Mouse (Mus musculus): ENCODE measurements around the gene Cmtr2.

Cmtr2 gene

GRCm38 (mm10) chr8:110253986-110254385, 38.5 kb downstream of the Cmtr2 start:
- DNase-seq (ENCODE audit: extremely low spot score, low spot score): no peak

GRCm38 (mm10) chr8:110265796-110266305, 50.4 kb downstream of the Cmtr2 start:
- DNase-seq (ENCODE audit: extremely low spot score, low spot score): no peak

DNA sequence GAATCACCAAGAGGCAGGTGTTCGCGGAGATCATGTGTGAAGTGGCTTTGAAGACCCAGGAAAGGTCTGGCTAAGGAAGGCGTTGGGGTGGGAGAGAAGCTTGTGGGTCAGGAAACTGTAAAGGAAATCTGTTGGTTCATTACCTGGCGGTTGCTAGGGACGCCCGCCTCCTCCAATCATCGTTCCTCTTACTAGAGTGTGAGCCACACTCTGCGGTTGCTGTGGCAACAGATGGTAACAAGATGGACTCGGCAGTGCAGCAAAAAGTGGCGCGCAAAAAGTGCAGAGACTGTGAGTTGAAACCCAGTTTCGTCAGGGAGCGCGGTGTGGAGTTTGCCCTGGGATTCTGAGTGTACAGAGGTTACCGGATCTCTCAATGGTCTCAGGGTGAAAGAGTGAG, 51.3 kb downstream of the Cmtr2 start, which contains the start of gene Hydin:
TSS of gene Hydin (plus strand) at position 237 of the 400 bp plus-strand sequence.
- peak; percentile 96 for DNase-seq (ENCODE audit: extremely low spot score, low spot score)

DNA sequence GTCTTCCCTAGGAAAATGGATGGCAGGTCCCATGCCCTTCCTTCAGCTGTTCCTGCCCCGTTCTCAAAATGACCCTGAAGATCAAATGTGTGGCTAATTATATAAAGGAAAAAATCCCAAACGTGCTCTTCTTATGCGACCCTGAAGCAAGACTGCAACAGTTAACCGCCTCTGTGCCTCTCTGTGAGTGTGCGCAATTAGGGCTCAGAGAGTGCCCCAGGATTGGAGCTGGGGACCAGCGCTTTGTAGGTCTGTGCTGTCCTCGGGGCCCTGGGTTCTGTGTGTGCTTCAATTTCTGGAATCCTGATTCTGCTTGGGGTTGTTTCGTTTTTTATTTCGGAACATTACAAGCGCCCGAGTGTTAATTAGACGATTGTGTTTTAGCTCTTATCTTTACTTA, 51.8 kb downstream of the Cmtr2 start:
- DNase-seq (ENCODE audit: extremely low spot score, low spot score): no peak

DNA sequence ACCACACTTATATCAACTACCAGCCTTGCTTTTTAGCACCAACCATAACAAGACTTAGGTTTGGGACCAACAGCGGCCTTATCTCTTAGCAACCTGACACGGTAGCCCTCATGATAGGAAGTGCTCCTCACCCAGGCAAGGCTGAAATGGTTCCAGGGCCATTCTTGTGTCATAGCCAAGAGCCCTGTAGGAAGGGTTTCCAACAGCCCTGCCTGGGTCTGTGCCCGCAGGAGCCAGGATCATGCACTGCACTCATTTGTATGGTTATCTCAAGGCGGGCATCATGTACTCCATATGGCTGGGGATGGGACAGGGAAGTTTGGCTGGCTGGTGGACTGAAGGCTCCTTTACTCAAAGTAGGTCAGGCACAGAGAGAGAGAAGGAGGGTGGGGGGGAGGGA, 55.2 kb downstream of the Cmtr2 start:
- DNase-seq (ENCODE audit: extremely low spot score, low spot score): no peak

GRCm38 (mm10) chr8:110273394-110273793, 57.9 kb downstream of the Cmtr2 start:
- no peak for DNase-seq (ENCODE audit: extremely low spot score, low spot score)

Data from neural tube, embryonic 10.5 days (tissue).